Mouse (Mus musculus) central nervous system, embryonic 18 days (tissue): ENCODE results near the gene Sbk1. TPM values are rescaled to one million over a fixed set of nuclear protein-coding genes. Genes with fewer than 3 reads are reported as not detected.

ENCODE experiments used
- polyA plus RNA-seq: library from polyadenylated mRNA; depleted of rRNA; stranded (reverse); fragments of >200 nt; gene quantifications from 2 replicates; pipeline ENCODE4 v1.2.3, GENCODE M21; 2012; rRNA removed

Gene Sbk1
- polyA plus RNA-seq, result 284 and 309 TPM in 2 replicates

GRCm38 (mm10) chr7:126271712-126272683, at the start of gene Sbk1:
Sbk1 (plus strand) TSS chr7:126272619.

Other genes with a start within 250 kb of the Sbk1 start
- gene Gsg1l, start 190.2 kb upstream of the Sbk1 start, polyA plus RNA-seq, result 21.4 and 24.5 TPM in 2 replicates
- gene Xpo6, start 72.1 kb upstream of the Sbk1 start, polyA plus RNA-seq, result 134 and 178 TPM in 2 replicates
- 1.4 and 1.8 TPM in 2 replicates for gene Lat, start 97.0 kb downstream of the Sbk1 start, polyA plus RNA-seq
- gene Spns1, start 104.8 kb downstream of the Sbk1 start, polyA plus RNA-seq, result 169 and 185 TPM in 2 replicates
- 9.2 and 9.3 TPM in 2 replicates for gene Nfatc2ip, start 124.1 kb downstream of the Sbk1 start, polyA plus RNA-seq
- 0.09 TPM in 2 replicates for gene Cd19, start 142.3 kb downstream of the Sbk1 start, polyA plus RNA-seq
- gene Rabep2, start 156.1 kb downstream of the Sbk1 start, polyA plus RNA-seq, result 26.3 and 27.6 TPM in 2 replicates
- 0.10 and 20.6 TPM in 2 replicates for gene Atp2a1, start 190.5 kb downstream of the Sbk1 start, polyA plus RNA-seq
- gene Sh2b1, start 202.8 kb downstream of the Sbk1 start, polyA plus RNA-seq, result 72.7 and 73.4 TPM in 2 replicates
- gene Tufm, start 214.7 kb downstream of the Sbk1 start, polyA plus RNA-seq, result 107 and 112 TPM in 2 replicates
- gene Atxn2l, start 230.8 kb downstream of the Sbk1 start, polyA plus RNA-seq, result 132 and 161 TPM in 2 replicates